Mouse (Mus musculus): ENCODE data around the gene Pax5. TPM values are rescaled to one million over a fixed set of nuclear protein-coding genes. Genes with fewer than 3 reads are reported as not detected.
A peak's percentile ranks its signal among the peaks of the same experiment; 100 is the strongest.

The Pax5 gene
- polyA plus RNA-seq, 1 experiment from 2014 or later = not detected

GRCm38 (mm10) chr4:44624232-44625107 is 85.8 kb downstream of the Pax5 start:
- H3K4me3 ChIP-seq (replicated peaks; ENCODE audit: low read depth, low read length) = no peak overlapping the region
- 0 out of 2 replicates have a peak, but pooled peaks cover 4% of the 10 kb centered on the region for H3K27me3 ChIP-seq (ENCODE audit: insufficient read depth, low read length)

GRCm38 (mm10) chr4:44623435-44623727 is 86.9 kb downstream of the Pax5 start:
- no peak overlapping the region for H3K27ac ChIP-seq
- ATAC-seq (replicated peaks; ENCODE audit: low FRiP score, low read depth) (no peak), DNase-seq (ENCODE audit: low spot score) (no peak)
- no peaks in the 10 kb centered on the region for H3K36me3 ChIP-seq (ENCODE audit: insufficient read depth, low read length)
- H3K4me2 ChIP-seq (ENCODE audit: low read length) = no peak overlapping the region
- no peaks in the 10 kb centered on the region for H3K9me3 ChIP-seq (replicated peaks; ENCODE audit: low read length)
- H3K4me1 ChIP-seq (replicated peaks; ENCODE audit: insufficient read depth, low read length) = no peaks in the 10 kb centered on the region
- no peak for TF ChIP-seq CTCF (IDR thresholded peaks at IDR 0.05; ENCODE audit: low read depth)
- no peak overlapping the region for H3K9ac ChIP-seq (ENCODE audit: low read depth, low read length)
- H3K4me3 ChIP-seq (replicated peaks; ENCODE audit: low read depth, low read length) = no peak overlapping the region
- 0 out of 2 replicates have a peak, but pooled peaks cover 4% of the 10 kb centered on the region for H3K27me3 ChIP-seq (ENCODE audit: insufficient read depth, low read length)
- 55% methylated on average over 5 of the region's 5 CpGs for WGBS

More at GRCm38 (mm10) chr4:44624232-44625107, 85.8 kb downstream of the Pax5 start:
- no peak for TF ChIP-seq CTCF (IDR thresholded peaks at IDR 0.05; ENCODE audit: low read depth)
- no peaks in the 10 kb centered on the region for H3K9me3 ChIP-seq (replicated peaks; ENCODE audit: low read length)
- ATAC-seq (replicated peaks; ENCODE audit: low FRiP score, low read depth) (no peak), DNase-seq (ENCODE audit: low spot score) (no peak)
- no peak overlapping the region for H3K9ac ChIP-seq (ENCODE audit: low read depth, low read length)
- H3K27ac ChIP-seq = no peak overlapping the region
- H3K36me3 ChIP-seq (ENCODE audit: insufficient read depth, low read length) = no peaks in the 10 kb centered on the region
- H3K4me1 ChIP-seq (replicated peaks; ENCODE audit: insufficient read depth, low read length) = no peaks in the 10 kb centered on the region
- WGBS = 87% methylated on average over 12 of the region's 12 CpGs
- no peak overlapping the region for H3K4me2 ChIP-seq (ENCODE audit: low read length)

GRCm38 (mm10) chr4:44622682-44623434 is 87.4 kb downstream of the Pax5 start:
- 42% methylated on average over 17 of the region's 17 CpGs for WGBS
- H3K9me3 ChIP-seq (replicated peaks; ENCODE audit: low read length) = no peaks in the 10 kb centered on the region
- H3K27me3 ChIP-seq (ENCODE audit: insufficient read depth, low read length) = 0 out of 2 replicates have a peak, but pooled peaks cover 4% of the 10 kb centered on the region
- H3K9ac ChIP-seq (ENCODE audit: low read depth, low read length) = no peak overlapping the region
- H3K36me3 ChIP-seq (ENCODE audit: insufficient read depth, low read length) = no peaks in the 10 kb centered on the region
- no peak overlapping the region for H3K4me3 ChIP-seq (replicated peaks; ENCODE audit: low read depth, low read length)
- ATAC-seq (replicated peaks; ENCODE audit: low FRiP score, low read depth) (no peak), DNase-seq (ENCODE audit: low spot score) (no peak)
- no peak for TF ChIP-seq CTCF (IDR thresholded peaks at IDR 0.05; ENCODE audit: low read depth)
- H3K4me2 ChIP-seq (ENCODE audit: low read length) = no peak overlapping the region
- H3K4me1 ChIP-seq (replicated peaks; ENCODE audit: insufficient read depth, low read length) = no peaks in the 10 kb centered on the region
- H3K27ac ChIP-seq = no peak overlapping the region

- 99% methylated on average over 5 of the region's 5 CpGs for WGBS
- no peak overlapping the region for H3K4me2 ChIP-seq (ENCODE audit: low read length)
- no peak for ATAC-seq (replicated peaks; ENCODE audit: low FRiP score, low read depth)
Observed at GRCm38 (mm10) chr4:44620241-44620640, 90.0 kb downstream of the Pax5 start.

GRCm38 (mm10) chr4:44614066-44614667 is 96.1 kb downstream of the Pax5 start:
- no peaks in the 10 kb centered on the region for H3K27me3 ChIP-seq (ENCODE audit: insufficient read depth, low read length)
- TF ChIP-seq CTCF (IDR thresholded peaks at IDR 0.05; ENCODE audit: low read depth) = no peak
- no peak overlapping the region for H3K9ac ChIP-seq (ENCODE audit: low read depth, low read length)
- no peak overlapping the region for H3K27ac ChIP-seq
- ATAC-seq (replicated peaks; ENCODE audit: low FRiP score, low read depth) = no peak
- 70% methylated on average over 8 of the region's 8 CpGs for WGBS
- no peak overlapping the region for H3K4me3 ChIP-seq (replicated peaks; ENCODE audit: low read depth, low read length)
- H3K4me2 ChIP-seq (ENCODE audit: low read length) = no peak overlapping the region
- no peaks in the 10 kb centered on the region for H3K4me1 ChIP-seq (replicated peaks; ENCODE audit: insufficient read depth, low read length)
- H3K9me3 ChIP-seq (replicated peaks; ENCODE audit: low read length) = no peaks in the 10 kb centered on the region
- DNase-seq (ENCODE audit: low spot score) = no peak
- no peaks in the 10 kb centered on the region for H3K36me3 ChIP-seq (ENCODE audit: insufficient read depth, low read length)

More at GRCm38 (mm10) chr4:44620241-44620640, 90.0 kb downstream of the Pax5 start:
- no peaks in the 10 kb centered on the region for H3K36me3 ChIP-seq (ENCODE audit: insufficient read depth, low read length)
- 0 out of 2 replicates have a peak, but pooled peaks cover 4% of the 10 kb centered on the region for H3K27me3 ChIP-seq (ENCODE audit: insufficient read depth, low read length)
- H3K9ac ChIP-seq (ENCODE audit: low read depth, low read length) = no peak overlapping the region
- no peak for DNase-seq (ENCODE audit: low spot score)
- no peak overlapping the region for H3K27ac ChIP-seq
- no peaks in the 10 kb centered on the region for H3K9me3 ChIP-seq (replicated peaks; ENCODE audit: low read length)
- H3K4me3 ChIP-seq (replicated peaks; ENCODE audit: low read depth, low read length) = no peak overlapping the region
- TF ChIP-seq CTCF (IDR thresholded peaks at IDR 0.05; ENCODE audit: low read depth) = peak; percentile 24; the same call in 1 of the 2 replicates
- no peaks in the 10 kb centered on the region for H3K4me1 ChIP-seq (replicated peaks; ENCODE audit: insufficient read depth, low read length)

- WGBS = 84% methylated on average over 3 of the region's 3 CpGs
- no peaks in the 10 kb centered on the region for H3K9me3 ChIP-seq (replicated peaks; ENCODE audit: low read length)
- H3K27me3 ChIP-seq (ENCODE audit: insufficient read depth, low read length) = no peaks in the 10 kb centered on the region
- H3K4me2 ChIP-seq (ENCODE audit: low read length) = no peak overlapping the region
- DNase-seq (ENCODE audit: low spot score) = no peak
- H3K36me3 ChIP-seq (ENCODE audit: insufficient read depth, low read length) = no peaks in the 10 kb centered on the region
- no peak for TF ChIP-seq CTCF (IDR thresholded peaks at IDR 0.05; ENCODE audit: low read depth)
- no peak overlapping the region for H3K4me3 ChIP-seq (replicated peaks; ENCODE audit: low read depth, low read length)
- H3K27ac ChIP-seq = no peak overlapping the region
- no peaks in the 10 kb centered on the region for H3K4me1 ChIP-seq (replicated peaks; ENCODE audit: insufficient read depth, low read length)
- ATAC-seq (replicated peaks; ENCODE audit: low FRiP score, low read depth) = no peak
- no peak overlapping the region for H3K9ac ChIP-seq (ENCODE audit: low read depth, low read length)
Observed at GRCm38 (mm10) chr4:44612392-44612791, 97.9 kb downstream of the Pax5 start.

All from kidney, postnatal 0 days (tissue).